Mouse (Mus musculus) hindbrain, embryonic 13.5 days (tissue): ENCODE data around the gene Crisp4. TPM values are rescaled to one million over a fixed set of nuclear protein-coding genes. Genes with fewer than 3 reads are reported as not detected.

ENCODE experiments used
- ATAC-seq: fragments of 200-750 bp; cut with Nextera tagmentation; 2 replicates; pipeline ENCODE4 v1.8.0; 2017; ENCODE audit warnings: moderate TSS enrichment; ENCODE audit not compliant: low FRiP score
- H3K27ac ChIP-seq: fragments of 300-500 bp; sonication (generic); 2 replicates; pipeline ENCODE4 v1.5.1; 2015; ENCODE audit warnings: inconsistent platforms, mild to moderate bottlenecking, moderate library complexity
- H3K27me3 ChIP-seq: fragments of 300-500 bp; sonication (generic); 2 replicates; pipeline ENCODE4 v1.6.1; 2015; ENCODE audit warnings: mild to moderate bottlenecking, inconsistent platforms
- H3K36me3 ChIP-seq: fragments of 300-500 bp; sonication (generic); 2 replicates; pipeline ENCODE4 v1.6.1; 2015; ENCODE audit warnings: mild to moderate bottlenecking, inconsistent platforms
- H3K4me1 ChIP-seq: fragments of 300-500 bp; sonication (generic); replicated peaks from 2 replicates; pipeline ENCODE4 v1.6.1; 2015; ENCODE audit warnings: inconsistent platforms
- H3K4me2 ChIP-seq: fragments of 300-500 bp; sonication (generic); 2 replicates; pipeline ENCODE4 v1.6.1; 2015; ENCODE audit warnings: inconsistent platforms, mild to moderate bottlenecking, moderate library complexity
- H3K4me3 ChIP-seq: fragments of 300-500 bp; sonication (generic); 2 replicates; pipeline ENCODE4 v1.5.1; 2015; ENCODE audit warnings: mild to moderate bottlenecking, inconsistent platforms
- H3K9ac ChIP-seq: fragments of 300-500 bp; sonication (generic); 2 replicates; pipeline ENCODE4 v1.6.1; 2015; ENCODE audit warnings: mild to moderate bottlenecking, inconsistent platforms
- H3K9me3 ChIP-seq: fragments of 300-500 bp; sonication (generic); 2 replicates; pipeline ENCODE4 v1.6.1; 2016; ENCODE audit warnings: inconsistent platforms
- WGBS: fragments of 180-500 bp; shearing (Covaris S2); methylation state at CpG from one replicate; pipeline ENCODE4 v1.1.7; 2015; 5-methylcytosine and 5-hydroxymethylcytosine counted together
- polyA plus RNA-seq: library from polyadenylated mRNA; unstranded; fragments of >200 nt; fragmentation: Nextera tagmentation; extraction: Ambion mirVana; gene quantifications from 2 replicates; pipeline ENCODE4 v1.2.1, GENCODE M21; 2015

The Crisp4 gene
- polyA plus RNA-seq, 1 experiment from 2014 or later: not detected

DNA sequence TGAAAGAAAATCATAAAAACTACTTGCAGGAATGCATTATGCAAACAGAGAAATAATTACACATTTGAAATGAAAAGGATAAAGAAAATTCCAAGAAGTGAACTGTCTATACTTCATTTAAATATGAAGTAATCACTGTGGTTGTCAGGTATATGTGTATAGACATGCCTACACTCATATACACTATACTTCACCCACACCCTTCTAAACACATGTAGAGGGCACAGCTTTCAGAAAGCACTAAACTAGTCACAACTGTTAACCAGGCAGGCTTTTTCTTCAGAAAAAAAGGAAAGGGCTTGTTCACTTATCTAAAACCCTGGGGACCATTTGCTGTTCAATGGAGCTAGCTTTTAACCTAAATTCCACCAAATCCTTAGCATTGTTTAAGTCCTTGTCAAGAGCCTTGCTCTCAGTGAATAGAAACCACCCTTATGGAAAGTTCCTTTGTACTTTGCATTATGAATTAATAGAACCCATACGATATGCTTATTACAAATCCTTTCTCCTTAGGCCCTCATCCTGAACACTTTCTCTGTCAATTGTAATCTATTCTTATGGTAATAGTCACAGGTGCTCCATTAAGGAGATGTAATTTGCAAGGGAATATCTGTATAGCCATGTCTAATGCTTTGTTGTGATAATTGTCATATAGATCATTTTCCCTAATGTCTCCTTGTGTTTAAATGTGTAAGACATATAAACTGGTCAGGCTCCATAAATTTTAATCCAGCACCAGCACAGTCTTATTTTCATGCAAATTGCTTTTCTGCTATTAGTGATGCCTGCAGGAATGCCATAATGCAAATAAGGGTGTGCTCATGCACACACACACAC is 40.5 kb downstream of the Crisp4 start:
- Histone ChIP-seq H3K4me2 (no peak overlapping the region), H3K36me3 (no peaks in the 10 kb centered on the region), H3K4me3 (no peak overlapping the region), H3K9ac (no peak overlapping the region), H3K4me1 (no peaks in the 10 kb centered on the region), H3K27ac (no peak overlapping the region; the same call in 1 of the 2 replicates), H3K9me3 (no peaks in the 10 kb centered on the region), H3K27me3 (peaks cover 5% of the 10 kb centered on the region)
- peak; percentile 80 for ATAC-seq
- 19% methylated on average over 1 of the region's 1 CpGs for WGBS

Other genes with a start within 250 kb of the Crisp4 start
- gene Defb18, start 91.5 kb upstream of the Crisp4 start, polyA plus RNA-seq: not detected in 2 replicates
- not detected in 2 replicates for gene Defb41, start 119.2 kb upstream of the Crisp4 start, polyA plus RNA-seq